Mouse (Mus musculus): Measurements from ENCODE around the gene Angptl4. TPM values are rescaled to one million over a fixed set of nuclear protein-coding genes. Genes with fewer than 3 reads are reported as not detected.

The Angptl4 gene
- total and polyA plus RNA-seq, 3 experiments = 6.3 to 12.2 (median 8.0) TPM

DNA sequence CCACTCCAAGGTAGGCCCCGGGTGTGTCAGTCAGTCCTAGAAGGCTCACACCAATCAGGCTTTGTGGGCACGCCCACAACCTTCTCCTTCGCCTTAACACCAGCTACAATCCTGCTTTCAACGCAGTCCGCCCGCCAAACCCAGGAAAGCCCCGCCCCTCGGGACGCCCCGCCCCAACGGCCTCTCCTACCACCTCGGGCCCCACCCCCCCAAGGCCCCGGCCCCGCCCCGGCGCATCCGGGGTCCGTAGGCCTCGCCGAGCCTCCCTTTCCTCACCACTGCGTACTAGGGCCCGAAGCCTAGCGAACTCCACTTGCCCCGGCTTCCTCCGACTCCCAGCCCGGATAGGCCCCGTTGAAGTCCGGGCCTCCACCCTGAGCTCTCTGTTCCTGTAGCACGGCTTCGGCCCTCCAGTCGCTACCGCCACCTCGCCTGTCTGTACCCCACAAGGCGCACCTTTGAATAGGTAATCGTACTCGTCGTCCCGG, 21.8 kb downstream of the Angptl4 start:
- H3K4me2 ChIP-seq (ENCODE audit: insufficient read depth, low read depth, poor library complexity, severe bottlenecking) = peak overlapping the region; percentile 32; the same call in 1 of the 2 replicates
- dilution Hi-C loops (cut with MboI; ENCODE audit: extremely low pct_ligation_motif_present, extremely low pct_unique_long_range_greater_than_20kb, low sequenced_read_pairs) = no loop called here
- H3K79me2 ChIP-seq (replicated peaks; ENCODE audit: control insufficient read depth, extremely low read depth, insufficient read depth, poor library complexity, severe bottlenecking) = peaks cover 18% of the 10 kb centered on the region
- H3K27me3 ChIP-seq (replicated peaks) = no peaks in the 10 kb centered on the region
- no peak for TF ChIP-seq MAX (IDR thresholded peaks at IDR 0.05; ENCODE audit: low read length)
- TF ChIP-seq MEF2A (IDR thresholded peaks at IDR 0.05; ENCODE audit: borderline replicate concordance, low read depth, low read length) = no peak
- no peak for TF ChIP-seq ZNF384 (IDR thresholded peaks at IDR 0.05; ENCODE audit: low read depth, low read length)
- no peak for TF ChIP-seq ETS1 (conservative IDR thresholded peaks at IDR 0.05; ENCODE audit: low read depth, low read length)
- TF ChIP-seq UBTF (IDR thresholded peaks at IDR 0.05; ENCODE audit: low read depth, low read length) = 0 out of 2 replicates have a peak, but pooled peaks have one; percentile 47
- no peak for TF ChIP-seq GABPA (IDR thresholded peaks at IDR 0.05; ENCODE audit: insufficient replicate concordance, low read depth, low read length)
- no peak for TF ChIP-seq JUN (IDR thresholded peaks at IDR 0.05; ENCODE audit: insufficient read depth, low read depth, low read length)
- peak; percentile 62 for TF ChIP-seq NELFE (IDR thresholded peaks at IDR 0.05; ENCODE audit: low read depth, low read length)
- 0 out of 2 replicates have a peak, but pooled peaks have one; percentile 62 for TF ChIP-seq TCF12 (IDR thresholded peaks at IDR 0.05; ENCODE audit: low read depth, low read length)
- TF ChIP-seq POLR2A (IDR thresholded peaks at IDR 0.05; ENCODE audit: low read depth, low read length) = peak; percentile 73
- no peak for TF ChIP-seq NRF1 (IDR thresholded peaks at IDR 0.05; ENCODE audit: low read depth, low read length)
- peak; percentile 58 for TF ChIP-seq SIN3A (IDR thresholded peaks at IDR 0.05; ENCODE audit: low read length)
- peaks cover 0 to 40% of the 10 kb centered on the region in 2 experiments; a peak in 2 of 4 replicates for H3K4me1 ChIP-seq (ENCODE audit: control insufficient read depth in 1 of 2, insufficient read depth in 2 of 2)
- H3K27ac ChIP-seq (ENCODE audit: insufficient read depth, low read depth) = peak overlapping the region; percentile 94
- no peaks in the 10 kb centered on the region for H3K9me3 ChIP-seq (replicated peaks; ENCODE audit: low read length)
- peaks cover 3 to 29% of the 10 kb centered on the region in 2 experiments for H3K36me3 ChIP-seq (replicated peaks in 1 of 2; ENCODE audit: control insufficient read depth in 1 of 2, insufficient read depth in 1 of 2, low read length in 1 of 2)
- H3K9ac ChIP-seq (ENCODE audit: insufficient read depth, low read depth) = peak overlapping the region; percentile 98
- in situ Hi-C loops (cut with MboI; ENCODE audit: low pct_ligation_motif_present, low pct_unique_long_range_greater_than_20kb, low sequenced_read_pairs) = no loop called here
- peak; percentile 92 for DNase-seq (ENCODE audit: extremely low read depth)
- peak overlapping the region; percentile 78 to 97 (median 90) for H3K4me3 ChIP-seq (replicated peaks in 1 of 3; ENCODE audit: low read depth in 2 of 3, low read length in 2 of 3, poor library complexity in 1 of 3)

DNA sequence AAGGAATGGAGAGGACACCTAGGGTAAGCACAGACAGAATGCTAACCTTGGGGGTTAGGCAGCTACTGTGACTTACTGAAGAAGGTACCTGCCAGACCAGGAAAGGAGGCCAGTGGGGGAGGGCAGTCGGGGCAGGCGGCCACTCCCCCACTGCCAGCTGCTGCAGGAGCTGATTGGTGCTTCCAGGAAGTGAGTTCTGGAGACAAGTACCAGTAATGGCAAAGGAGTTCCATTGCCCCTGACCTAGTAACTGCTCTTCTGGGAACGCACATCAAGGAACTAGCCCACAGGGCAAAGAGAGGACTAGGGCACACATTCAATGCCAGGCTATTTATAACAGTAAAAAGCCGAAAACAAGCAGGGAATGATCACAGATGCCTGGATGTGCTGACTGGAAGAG, 24.4 kb downstream of the Angptl4 start:
- H3K36me3 ChIP-seq (replicated peaks in 1 of 2; ENCODE audit: control insufficient read depth in 1 of 2, insufficient read depth in 1 of 2, low read length in 1 of 2) = peaks cover 6 to 50% of the 10 kb centered on the region in 2 experiments
- H3K4me1 ChIP-seq (ENCODE audit: control insufficient read depth in 1 of 2, insufficient read depth in 2 of 2) = peaks cover 0 to 44% of the 10 kb centered on the region in 2 experiments; a peak in 2 of 4 replicates
- peaks cover 30% of the 10 kb centered on the region for H3K79me2 ChIP-seq (replicated peaks; ENCODE audit: control insufficient read depth, extremely low read depth, insufficient read depth, poor library complexity, severe bottlenecking)
- in situ Hi-C loops (cut with MboI; ENCODE audit: low pct_ligation_motif_present, low pct_unique_long_range_greater_than_20kb, low sequenced_read_pairs) (no loop called here), dilution Hi-C loops (cut with MboI; ENCODE audit: extremely low pct_ligation_motif_present, extremely low pct_unique_long_range_greater_than_20kb, low sequenced_read_pairs) (no loop called here)
- H3K4me2 ChIP-seq (ENCODE audit: insufficient read depth, low read depth, poor library complexity, severe bottlenecking) = no peak overlapping the region
- no peak overlapping the region for H3K4me3 ChIP-seq (replicated peaks in 1 of 3; ENCODE audit: low read depth in 2 of 3, low read length in 2 of 3, poor library complexity in 1 of 3)
- H3K9me3 ChIP-seq (replicated peaks; ENCODE audit: low read length) = no peaks in the 10 kb centered on the region
- no peak overlapping the region for H3K9ac ChIP-seq (ENCODE audit: insufficient read depth, low read depth)
- no peak for DNase-seq (ENCODE audit: extremely low read depth)
- no peak overlapping the region for H3K27ac ChIP-seq (ENCODE audit: insufficient read depth, low read depth)
- H3K27me3 ChIP-seq (replicated peaks) = no peaks in the 10 kb centered on the region
- TF ChIP-seq POLR2AphosphoS2 (IDR thresholded peaks at IDR 0.05; ENCODE audit: low read depth, low read length) (no peak), NELFE (IDR thresholded peaks at IDR 0.05; ENCODE audit: low read depth, low read length) (no peak), RCOR1 (conservative IDR thresholded peaks at IDR 0.05; ENCODE audit: low read depth, low read length) (no peak), BHLHE40 (IDR thresholded peaks at IDR 0.05; ENCODE audit: low read depth, low read length) (no peak)
